Mouse (Mus musculus): ENCODE measurements around the gene Sgip1.

DNA sequence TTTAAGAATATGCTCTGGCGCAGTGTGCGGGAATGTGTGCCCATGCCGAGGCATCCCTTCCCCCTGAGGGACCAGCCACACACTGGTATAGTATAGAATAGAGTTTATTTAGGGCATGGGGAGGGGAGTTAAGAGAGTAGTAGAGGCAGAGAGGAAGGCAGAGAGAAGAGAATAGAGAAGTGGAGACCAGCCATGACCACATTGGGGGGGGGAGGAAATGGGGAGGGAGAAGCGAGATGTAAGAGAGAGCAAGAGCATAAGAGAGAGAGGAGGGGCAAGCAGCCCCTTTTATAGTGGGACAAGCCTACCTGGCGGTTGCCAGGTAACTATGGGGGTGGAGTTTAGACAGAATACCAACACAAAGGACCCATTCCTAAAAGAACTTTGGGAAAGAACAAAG lies 218.3 kb downstream of the Sgip1 start:
- no peak for TF ChIP-seq CTCF (IDR thresholded peaks at IDR 0.05; ENCODE audit: borderline replicate concordance, control insufficient read depth, extremely low read depth, insufficient read depth, low read length, poor library complexity)
- no peak for TF ChIP-seq POLR2A (IDR thresholded peaks at IDR 0.05; ENCODE audit: control insufficient read depth, extremely low read depth, insufficient read depth, low read length, poor library complexity)
